Mouse (Mus musculus) MEL (cell line): ENCODE results near the gene Gm3854. TPM values are rescaled to one million over a fixed set of nuclear protein-coding genes. Genes with fewer than 3 reads are reported as not detected.

Source experiments
- DNase-seq: peaks from one replicate; pipeline ENCODE4 v3.0.0; 2011; ENCODE audit warnings: low read depth, low spot score
- H3K27ac ChIP-seq: 2 replicates; pipeline ENCODE4 v1.5.1; 2012; ENCODE audit warnings: low read depth, mild to moderate bottlenecking, control low read depth, low read length, moderate library complexity; ENCODE audit not compliant: control insufficient read depth
- H3K27me3 ChIP-seq, 2 experiments: fragments of 150-350 bp in 1 of 2; sonication (generic) in 1 of 2; 2 replicates each; pipeline ENCODE4 v1.6.1; 2012; ENCODE audit warnings: low read length in 2 of 2, mild to moderate bottlenecking in 2 of 2, improper control_type of control experiment in 1 of 2, moderate library complexity in 1 of 2; ENCODE audit not compliant: insufficient read depth in 2 of 2, control insufficient read depth in 1 of 2
- H3K36me3 ChIP-seq, 2 experiments: 2 replicates each; pipeline ENCODE4 v1.6.1; 2012 to 2014; ENCODE audit warnings: low read length in 2 of 2, improper control_type of control experiment in 1 of 2, inconsistent platforms in 1 of 2, mild to moderate bottlenecking in 1 of 2; ENCODE audit not compliant: insufficient read depth in 2 of 2, control insufficient read depth in 1 of 2
- H3K4me1 ChIP-seq, 2 experiments: fragments of 150-350 bp in 1 of 2; sonication (generic) in 1 of 2; 2 replicates each; pipeline ENCODE4 v1.6.1; 2012; ENCODE audit warnings: low read length in 2 of 2, improper control_type of control experiment in 1 of 2, mild to moderate bottlenecking in 1 of 2; ENCODE audit not compliant: insufficient read depth in 2 of 2, control insufficient read depth in 1 of 2
- H3K4me3 ChIP-seq, 2 experiments: fragments of 150-350 bp in 1 of 2; sonication (generic) in 1 of 2; 2 replicates each; pipeline ENCODE4 v1.5.1; 2012; ENCODE audit warnings: low read depth in 2 of 2, low read length in 2 of 2, mild to moderate bottlenecking in 2 of 2, moderate library complexity in 2 of 2, control low read depth in 1 of 2, improper control_type of control experiment in 1 of 2; ENCODE audit not compliant: control insufficient read depth in 1 of 2, insufficient read depth in 1 of 2
- H3K79me2 ChIP-seq: 2 replicates; pipeline ENCODE4 v1.6.1; 2012; ENCODE audit warnings: mild to moderate bottlenecking, low read length, moderate library complexity; ENCODE audit not compliant: control insufficient read depth, poor library complexity, insufficient read depth
- H3K9ac ChIP-seq: 2 replicates; pipeline ENCODE4 v1.6.1; 2012; ENCODE audit warnings: low read depth, mild to moderate bottlenecking, control low read depth, low read length, moderate library complexity; ENCODE audit not compliant: control insufficient read depth, poor library complexity, severe bottlenecking
- H3K9me3 ChIP-seq: fragments of 150-350 bp; sonication (generic); replicated peaks from 2 replicates; pipeline ENCODE4 v1.6.1; 2012; ENCODE audit warnings: mild to moderate bottlenecking, low read length, improper control_type of control experiment, moderate library complexity; ENCODE audit not compliant: insufficient read depth
- BHLHE40 ChIP-seq: IDR thresholded peaks from 2 replicates; pipeline ENCODE4 v1.6.1; 2012; ENCODE audit warnings: low read depth, mild to moderate bottlenecking, inconsistent platforms, low read length, improper control_type of control experiment, borderline replicate concordance
- CHD1 ChIP-seq: IDR thresholded peaks from 2 replicates; pipeline ENCODE4 v1.6.1; 2012; ENCODE audit warnings: low read depth, mild to moderate bottlenecking, inconsistent platforms, low read length, improper control_type of control experiment
- CHD2 ChIP-seq: IDR thresholded peaks from 2 replicates; pipeline ENCODE4 v1.6.1; 2011; ENCODE audit warnings: low read length, improper control_type of control experiment
- CTCF ChIP-seq, 3 experiments: IDR thresholded peaks in 2 of 3; conservative IDR thresholded peaks in 1 of 3; 2 replicates each; pipeline ENCODE4 v1.5.1; 2011 to 2012; ENCODE audit warnings: low read length in 3 of 3, low read depth in 2 of 3, mild to moderate bottlenecking in 2 of 3, improper control_type of control experiment in 1 of 3, inconsistent platforms in 1 of 3, mixed read lengths in 1 of 3, moderate library complexity in 1 of 3; ENCODE audit not compliant: control insufficient read depth in 1 of 3, insufficient read depth in 1 of 3, poor library complexity in 1 of 3, severe bottlenecking in 1 of 3
- ELF1 ChIP-seq: IDR thresholded peaks from 2 replicates; pipeline ENCODE4 v1.6.1; 2014; ENCODE audit warnings: low read depth, mild to moderate bottlenecking, inconsistent platforms, low read length, improper control_type of control experiment, moderate library complexity
- EP300 ChIP-seq, 2 experiments: IDR thresholded peaks; 2 replicates each; pipeline ENCODE4 v1.6.1; 2011; ENCODE audit warnings: improper control_type of control experiment in 2 of 2, low read length in 2 of 2, low read depth in 1 of 2, mild to moderate bottlenecking in 1 of 2
- ETS1 ChIP-seq: IDR thresholded peaks from 2 replicates; pipeline ENCODE4 v1.6.1; 2012; ENCODE audit warnings: low read depth, mild to moderate bottlenecking, inconsistent platforms, low read length, improper control_type of control experiment, moderate library complexity
- GABPA ChIP-seq: IDR thresholded peaks from 2 replicates; pipeline ENCODE4 v1.6.1; 2012; ENCODE audit warnings: low read depth, mild to moderate bottlenecking, inconsistent platforms, low read length, improper control_type of control experiment, moderate library complexity
- JUND ChIP-seq: IDR thresholded peaks from 2 replicates; pipeline ENCODE4 v1.6.1; 2011; ENCODE audit warnings: low read depth, mild to moderate bottlenecking, improper control_type of control experiment, low read length
- MEF2A ChIP-seq: IDR thresholded peaks from 2 replicates; pipeline ENCODE4 v1.6.1; 2014; ENCODE audit warnings: low read depth, mild to moderate bottlenecking, inconsistent platforms, low read length, improper control_type of control experiment; ENCODE audit not compliant: poor library complexity, insufficient replicate concordance, severe bottlenecking; ENCODE audit errors: extremely low read depth
- MYB ChIP-seq: IDR thresholded peaks from 2 replicates; pipeline ENCODE4 v1.6.1; 2011; ENCODE audit warnings: mild to moderate bottlenecking, low read depth, low read length, improper control_type of control experiment
- NELFE ChIP-seq: IDR thresholded peaks from 2 replicates; pipeline ENCODE4 v1.6.1; 2011; ENCODE audit warnings: low read depth, low read length, improper control_type of control experiment
- NRF1 ChIP-seq: IDR thresholded peaks from 2 replicates; pipeline ENCODE4 v1.6.1; 2014; ENCODE audit warnings: low read depth, mild to moderate bottlenecking, inconsistent platforms, low read length, improper control_type of control experiment, moderate library complexity; ENCODE audit not compliant: poor library complexity, insufficient read depth, severe bottlenecking
- POLR2A ChIP-seq, 2 experiments: IDR thresholded peaks; 2 replicates each; pipeline ENCODE4 v1.6.1; 2011 to 2012; ENCODE audit warnings: low read length in 2 of 2, mild to moderate bottlenecking in 2 of 2, control low read depth in 1 of 2, improper control_type of control experiment in 1 of 2, low read depth in 1 of 2, moderate library complexity in 1 of 2; ENCODE audit not compliant: control insufficient read depth in 1 of 2, insufficient read depth in 1 of 2, poor library complexity in 1 of 2
- RAD21 ChIP-seq: IDR thresholded peaks from 2 replicates; pipeline ENCODE4 v1.6.1; 2011; ENCODE audit warnings: mild to moderate bottlenecking, low read depth, low read length, improper control_type of control experiment
- SIN3A ChIP-seq: IDR thresholded peaks from 2 replicates; pipeline ENCODE4 v1.6.1; 2012; ENCODE audit warnings: low read length, improper control_type of control experiment, inconsistent platforms
- SMC3 ChIP-seq: IDR thresholded peaks from 2 replicates; pipeline ENCODE4 v1.6.1; 2011; ENCODE audit warnings: low read depth, low read length, improper control_type of control experiment
- TCF12 ChIP-seq: IDR thresholded peaks from 2 replicates; pipeline ENCODE4 v1.6.1; 2014; ENCODE audit warnings: low read depth, mild to moderate bottlenecking, inconsistent platforms, low read length, improper control_type of control experiment, moderate library complexity
- USF1 ChIP-seq: IDR thresholded peaks from 2 replicates; pipeline ENCODE4 v1.6.1; 2014; ENCODE audit warnings: low read depth, mild to moderate bottlenecking, inconsistent platforms, low read length, improper control_type of control experiment, moderate library complexity
- ZC3H11A ChIP-seq: IDR thresholded peaks from 2 replicates; pipeline ENCODE4 v1.6.1; 2012; ENCODE audit warnings: low read depth, mild to moderate bottlenecking, inconsistent platforms, low read length, improper control_type of control experiment
- ZKSCAN1 ChIP-seq: IDR thresholded peaks from 2 replicates; pipeline ENCODE4 v1.6.1; 2012; ENCODE audit warnings: low read depth, mild to moderate bottlenecking, inconsistent platforms, low read length, improper control_type of control experiment, moderate library complexity
- ZMIZ1 ChIP-seq: IDR thresholded peaks from 2 replicates; pipeline ENCODE4 v1.6.1; 2012; ENCODE audit warnings: low read depth, mild to moderate bottlenecking, inconsistent platforms, low read length, improper control_type of control experiment, moderate library complexity
- polyA plus RNA-seq, 2 experiments: library from polyadenylated mRNA; stranded (reverse) in 1 of 2; unstranded in 1 of 2; fragments of >175 nt in 1 of 2; fragments of >200 nt in 1 of 2; gene quantifications; 2 replicates each; pipeline versions ENCODE4 v1.2.1 to v1.2.4; 2012; ENCODE audit warnings: low replicate concordance in 2 of 2, low read depth in 1 of 2; ENCODE audit not compliant: insufficient read length in 2 of 2, insufficient read depth in 1 of 2, missing spikeins in 1 of 2
- total RNA-seq: library from RNA; depleted of rRNA; stranded (reverse); fragments of 300-350 nt; gene quantifications from 2 replicates; pipeline ENCODE4 v1.2.3, GENCODE M21; 2012

Gene Gm3854
- total and polyA plus RNA-seq, 3 experiments, result not detected

DNA sequence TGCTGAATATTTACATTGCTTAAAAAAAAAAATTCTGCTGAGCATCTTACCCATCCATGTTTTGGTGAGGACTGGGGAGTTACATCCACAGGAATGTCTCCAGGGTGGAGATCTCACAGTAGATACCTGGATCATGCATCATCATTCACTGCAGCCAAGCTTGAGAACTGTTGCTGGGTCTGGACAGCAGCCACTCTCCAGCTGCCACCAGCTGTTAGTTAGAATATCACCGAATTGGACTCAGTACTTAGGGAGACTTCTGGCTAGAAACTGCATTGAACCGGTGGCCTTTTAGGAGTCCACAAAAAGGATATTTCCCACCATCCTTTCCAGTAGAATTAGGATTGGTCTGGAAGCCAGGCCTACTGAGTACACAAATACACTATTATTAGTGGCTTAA lies 14.6 kb downstream of the Gm3854 start:
- H3K4me1 ChIP-seq, result peaks cover 0 to 5% of the 10 kb centered on the region in 2 experiments; a peak in 2 of 4 replicates
- peaks cover 0 to 10% of the 10 kb centered on the region in 2 experiments; a peak in 2 of 4 replicates for H3K36me3 ChIP-seq
- no peak overlapping the region for H3K4me3 ChIP-seq
- no peak for DNase-seq
- H3K9me3 ChIP-seq, result no peaks in the 10 kb centered on the region
- no peak overlapping the region for H3K27ac ChIP-seq
- H3K27me3 ChIP-seq, result no peaks in the 10 kb centered on the region
- TF ChIP-seq ETS1, result no peak
- no peak for TF ChIP-seq JUND
- TF ChIP-seq ZKSCAN1, result no peak
- TF ChIP-seq EP300 (IDR thresholded peaks at IDR 0.05; ENCODE audit: low read depth in 1 of 2, low read length in 2 of 2), result no peak
- TF ChIP-seq MEF2A, result no peak
- no peak for TF ChIP-seq NELFE
- no peak for TF ChIP-seq ELF1
- TF ChIP-seq POLR2A (IDR thresholded peaks at IDR 0.05; ENCODE audit: control insufficient read depth in 1 of 2, insufficient read depth in 1 of 2, low read depth in 1 of 2, low read length in 2 of 2, poor library complexity in 1 of 2), result no peak
- no peak for TF ChIP-seq ZMIZ1
- no peak for TF ChIP-seq BHLHE40
- TF ChIP-seq CHD1, result no peak
- TF ChIP-seq GABPA, result no peak
- no peak for TF ChIP-seq NRF1
- TF ChIP-seq MYB, result no peak
- TF ChIP-seq USF1, result no peak
- TF ChIP-seq SMC3, result no peak
- no peak for TF ChIP-seq TCF12
- H3K79me2 ChIP-seq, result no peaks in the 10 kb centered on the region
- H3K9ac ChIP-seq, result no peak overlapping the region

DNA sequence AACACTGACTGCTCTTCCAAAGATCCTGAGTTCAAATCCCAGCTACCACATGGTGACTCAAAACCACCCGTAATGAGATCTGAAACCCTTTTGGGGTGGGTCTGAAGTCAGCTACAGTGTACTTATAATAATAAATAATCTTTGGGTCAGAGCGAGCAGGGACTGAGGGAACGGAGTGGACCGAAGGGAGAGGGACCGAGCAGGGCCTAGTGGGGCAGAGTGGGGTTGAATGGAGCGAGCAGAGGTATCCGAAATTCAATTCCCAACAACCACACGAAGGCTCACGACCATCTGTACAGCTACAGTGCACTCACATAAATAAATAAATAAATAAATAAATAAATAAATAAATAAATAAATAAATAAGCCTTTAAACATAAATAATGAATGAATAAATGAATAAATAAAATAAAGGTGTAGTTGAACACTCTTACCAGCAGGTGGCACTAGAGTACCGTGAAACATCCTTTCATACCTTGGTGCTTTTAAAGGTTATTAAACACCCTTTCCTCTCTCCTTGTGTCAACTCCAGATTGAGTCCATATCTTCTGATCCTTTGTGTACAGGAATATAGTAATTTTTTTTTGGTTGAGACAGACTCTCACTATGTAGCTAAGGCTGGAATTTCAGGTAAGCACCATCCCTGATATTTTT lies 15.5 kb downstream of the Gm3854 start:
- peak; percentile 78 for DNase-seq
- Histone ChIP-seq H3K9me3 (no peaks in the 10 kb centered on the region), H3K36me3 (peaks cover 0 to 10% of the 10 kb centered on the region in 2 experiments; a peak in 2 of 4 replicates), H3K79me2 (no peaks in the 10 kb centered on the region), H3K4me1 (peaks cover 0 to 5% of the 10 kb centered on the region in 2 experiments; a peak in 2 of 4 replicates), H3K27me3 (no peaks in the 10 kb centered on the region), H3K9ac (no peak overlapping the region), H3K4me3 (no peak overlapping the region), H3K27ac (no peak overlapping the region)
- 0 out of 2 replicates have a peak, but pooled peaks have one; percentile 34 for TF ChIP-seq SIN3A
- TF ChIP-seq CTCF (IDR thresholded peaks at IDR 0.05 in 2 of 3, conservative IDR thresholded peaks at IDR 0.05 in 1 of 3; ENCODE audit: control insufficient read depth in 1 of 3, insufficient read depth in 1 of 3, low read depth in 2 of 3, low read length in 3 of 3, poor library complexity in 1 of 3, severe bottlenecking in 1 of 3), result peak; percentile 46 to 75 (median 48)
- TF ChIP-seq CHD2, result no peak
- peak; percentile 88 for TF ChIP-seq RAD21
- peak; percentile 68 for TF ChIP-seq ZC3H11A
- no peak for TF ChIP-seq POLR2A (IDR thresholded peaks at IDR 0.05; ENCODE audit: control insufficient read depth in 1 of 2, insufficient read depth in 1 of 2, low read depth in 1 of 2, low read length in 2 of 2, poor library complexity in 1 of 2)
- TF ChIP-seq SMC3, result peak; percentile 68
